Mouse (Mus musculus) layer of hippocampus, adult 18-20 months (tissue): ENCODE measurements around the gene Rbm38. TPM values are rescaled to one million over a fixed set of nuclear protein-coding genes. Genes with fewer than 3 reads are reported as not detected.

ENCODE experiments used
- DNase-seq, 2 experiments: peaks; one replicate each; pipeline ENCODE4 v3.0.0; 2022; ENCODE audit warnings: low spot score in 2 of 2
- total RNA-seq, 2 experiments: library from RNA; stranded (reverse); gene quantifications; 2 replicates each; pipeline ENCODE4 v1.2.3; 2021

Gene Rbm38
- total RNA-seq, 2 experiments from 2014 or later = 4.5 to 4.7 TPM

DNA sequence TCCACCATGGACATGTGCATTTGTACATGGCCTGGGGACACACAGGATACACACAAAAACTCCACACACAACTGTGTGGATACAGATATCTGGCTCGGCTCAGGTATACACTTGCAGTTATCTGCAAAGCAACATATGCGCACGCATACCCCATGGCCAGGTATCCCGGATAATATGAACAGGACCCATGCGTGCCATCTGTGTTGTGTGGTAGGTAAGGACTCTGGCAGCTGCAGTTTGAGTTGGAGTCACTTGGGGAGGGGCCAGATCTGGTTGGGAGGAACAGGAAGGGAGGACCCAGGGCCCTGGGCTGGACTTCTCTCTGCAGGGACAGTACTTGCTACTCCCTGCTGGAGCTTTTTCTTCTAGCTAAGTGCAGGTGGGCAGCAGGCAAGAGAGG, 15.4 kb downstream of the Rbm38 start:
- DNase-seq = no peak

DNA sequence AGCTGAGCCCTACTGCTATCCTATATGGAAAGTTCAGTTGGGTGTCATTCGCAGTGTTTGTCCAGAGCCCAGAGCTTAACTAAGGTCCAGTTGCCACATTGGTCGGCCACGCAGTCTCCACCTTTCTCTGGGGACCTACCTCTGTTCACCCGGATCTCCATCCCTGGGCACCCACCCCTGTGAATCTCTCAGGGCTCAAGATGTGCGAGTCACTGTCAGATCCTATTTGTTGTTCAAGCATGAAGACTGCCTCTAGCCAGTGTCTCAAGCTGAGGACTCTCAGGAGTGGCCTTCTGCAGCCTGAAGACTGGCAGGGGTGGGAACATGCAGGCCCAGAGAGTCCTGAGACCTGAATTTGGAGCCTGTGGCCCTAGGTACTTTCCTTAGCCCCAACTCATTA, 15.8 kb downstream of the Rbm38 start:
- no peak for DNase-seq

DNA sequence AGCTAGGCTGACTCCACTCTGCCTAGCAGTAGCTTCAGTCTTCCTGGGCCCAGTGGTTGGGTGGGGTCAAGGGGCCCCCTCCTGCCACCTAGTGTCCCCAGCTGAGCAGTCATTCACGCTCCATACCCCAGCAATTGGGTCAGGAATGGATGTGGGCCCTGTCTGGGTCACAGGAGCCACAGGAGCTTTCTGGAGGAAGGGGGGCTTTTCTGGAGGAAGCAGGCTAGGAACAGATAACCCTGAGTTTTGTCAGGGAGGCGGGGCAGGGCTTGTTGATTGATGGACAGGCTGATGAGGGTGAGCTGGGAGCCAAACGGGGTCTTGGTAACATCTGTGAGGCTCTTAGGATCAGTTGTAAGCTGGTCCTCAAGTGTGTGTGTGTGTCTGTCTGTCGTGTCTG, 16.3 kb downstream of the Rbm38 start:
- no peak for DNase-seq

GRCm38 (mm10) chr2:173037347-173037746, 17.0 kb downstream of the Rbm38 start:
- no peak for DNase-seq

GRCm38 (mm10) chr2:173037827-173038607, 17.7 kb downstream of the Rbm38 start:
- DNase-seq = no peak

GRCm38 (mm10) chr2:173039041-173039440, 18.7 kb downstream of the Rbm38 start:
- no peak for DNase-seq

- no peak for DNase-seq
Observed at GRCm38 (mm10) chr2:173040803-173041202, 20.5 kb downstream of the Rbm38 start.

GRCm38 (mm10) chr2:173041242-173041641, 20.9 kb downstream of the Rbm38 start:
- DNase-seq = no peak

DNA sequence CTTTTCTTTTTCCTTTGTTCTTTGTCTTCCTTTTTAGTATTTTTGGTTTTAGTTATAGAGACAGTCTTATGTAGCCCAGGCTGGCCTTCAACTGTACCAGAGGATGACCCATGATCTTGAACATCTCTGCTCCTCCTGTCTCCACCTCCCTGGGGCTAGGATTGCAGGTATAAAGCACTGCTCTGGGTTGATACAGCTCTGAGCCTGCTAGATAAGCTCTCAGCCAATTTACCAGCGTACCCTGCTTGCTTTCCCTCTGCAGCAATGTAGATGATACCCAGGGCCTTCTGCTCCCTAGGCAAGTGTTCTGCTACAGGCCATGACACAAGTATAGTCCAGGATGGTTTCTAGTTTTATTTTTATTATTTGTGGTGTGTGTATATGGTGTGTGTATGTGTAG, 21.6 kb downstream of the Rbm38 start:
- DNase-seq = no peak

DNA sequence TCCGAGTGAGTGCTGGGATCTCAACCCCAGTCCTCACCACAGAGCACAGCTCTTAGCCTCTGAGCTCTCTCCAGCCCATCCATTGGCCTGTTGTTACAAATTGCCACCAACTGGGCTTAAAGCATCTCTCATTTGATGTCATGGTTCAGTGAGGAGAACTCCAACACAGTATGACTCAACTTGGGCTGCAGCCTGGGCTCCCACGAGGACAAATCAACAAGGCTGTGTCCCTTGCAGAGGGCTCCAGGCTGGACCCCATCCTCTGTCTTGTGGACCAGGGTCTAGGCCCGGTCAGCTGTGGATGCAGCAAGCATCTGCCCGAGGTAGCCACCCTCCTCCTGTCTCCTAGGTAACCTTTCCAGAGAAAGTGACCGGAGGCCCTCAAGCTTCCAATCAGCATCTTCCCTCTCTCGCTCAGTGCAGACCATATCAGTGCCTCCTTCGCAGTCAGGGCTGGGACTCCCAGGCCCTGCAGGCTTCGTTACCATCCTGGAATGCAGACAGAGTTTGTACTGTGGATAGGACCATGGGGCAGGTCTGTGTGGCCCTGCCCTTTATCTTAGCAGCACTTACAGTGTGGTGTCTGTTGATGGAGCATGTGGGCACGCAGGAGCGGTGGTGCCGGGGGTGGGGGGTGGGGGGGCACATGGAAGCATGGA, 22.3 kb downstream of the Rbm38 start:
- no peak for DNase-seq

DNA sequence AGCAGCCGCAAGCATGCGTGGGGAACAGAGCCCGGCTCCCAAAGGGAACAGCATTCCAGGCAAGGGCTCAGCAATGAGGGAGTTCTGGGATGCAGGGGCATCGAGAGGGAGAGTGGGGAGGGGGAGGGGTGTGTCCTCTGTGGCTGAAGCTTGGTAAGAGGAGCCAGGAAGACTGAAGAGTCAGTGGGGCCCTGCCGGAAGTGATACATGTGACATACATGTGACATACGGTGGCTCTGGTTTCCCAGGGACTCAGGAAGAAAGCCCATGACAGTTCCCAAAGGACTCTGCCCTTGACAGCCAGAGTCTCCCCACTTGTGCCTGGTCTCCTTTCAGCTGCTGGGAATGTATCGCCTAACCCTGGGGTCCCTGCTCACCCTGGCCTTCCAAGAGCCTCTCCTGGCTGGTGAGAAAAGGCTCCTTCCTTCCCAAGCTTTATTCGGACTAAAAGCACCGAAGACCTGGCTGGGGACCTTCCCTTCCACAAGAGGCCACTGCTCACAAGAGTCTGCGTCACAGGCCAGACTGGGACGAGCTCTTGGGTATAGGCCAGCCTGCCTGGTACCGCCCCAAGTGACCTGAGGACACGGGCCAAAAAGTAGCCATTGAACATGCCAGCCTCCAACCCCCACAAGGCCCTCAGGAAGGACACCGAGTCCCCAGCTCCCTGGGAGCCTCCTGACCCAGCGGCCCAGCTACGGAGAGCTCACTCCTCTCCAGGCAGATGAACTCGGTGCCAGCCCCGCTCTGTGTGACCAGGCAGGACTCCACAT, 24.1 kb downstream of the Rbm38 start:
- DNase-seq = no peak

GRCm38 (mm10) chr2:173046582-173047297, 26.4 kb downstream of the Rbm38 start:
- DNase-seq = no peak

GRCm38 (mm10) chr2:173047471-173047870, 27.2 kb downstream of the Rbm38 start:
- DNase-seq = no peak

DNA sequence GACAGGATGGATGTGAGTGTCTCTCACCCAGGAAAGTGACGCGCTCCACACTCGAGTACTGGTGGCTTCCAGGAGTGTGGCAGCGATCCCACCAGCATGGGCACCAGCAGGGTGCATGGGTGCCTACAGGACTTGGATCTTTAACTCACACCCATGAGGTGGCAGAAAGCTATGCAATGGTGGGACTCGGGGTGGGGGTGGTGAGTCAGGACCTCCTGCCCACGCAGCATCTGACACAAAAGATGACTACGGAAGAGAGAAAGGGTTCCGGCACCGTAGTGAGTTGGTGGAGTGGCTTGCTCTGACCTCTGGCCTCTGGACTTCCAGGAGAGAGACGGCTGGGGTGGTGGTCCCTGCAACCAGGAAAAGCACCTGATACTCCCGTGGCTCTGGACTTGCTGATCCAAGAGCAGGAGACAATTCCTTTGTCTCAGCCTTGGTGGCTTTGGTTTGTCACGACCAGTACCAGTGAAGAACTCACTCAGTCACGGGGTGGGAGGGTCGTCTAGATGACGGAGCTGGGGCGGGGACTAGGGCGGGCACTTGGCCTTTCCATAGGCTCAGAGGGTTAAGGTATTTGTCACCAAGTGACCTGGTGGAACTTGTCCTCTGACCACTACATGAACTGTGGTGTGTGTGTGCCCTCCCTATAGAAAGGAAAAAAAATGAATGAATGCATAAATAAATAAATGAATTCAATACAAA, 27.9 kb downstream of the Rbm38 start:
- no peak for DNase-seq

- DNase-seq = no peak
Observed at GRCm38 (mm10) chr2:173049231-173049630, 28.9 kb downstream of the Rbm38 start.

DNA sequence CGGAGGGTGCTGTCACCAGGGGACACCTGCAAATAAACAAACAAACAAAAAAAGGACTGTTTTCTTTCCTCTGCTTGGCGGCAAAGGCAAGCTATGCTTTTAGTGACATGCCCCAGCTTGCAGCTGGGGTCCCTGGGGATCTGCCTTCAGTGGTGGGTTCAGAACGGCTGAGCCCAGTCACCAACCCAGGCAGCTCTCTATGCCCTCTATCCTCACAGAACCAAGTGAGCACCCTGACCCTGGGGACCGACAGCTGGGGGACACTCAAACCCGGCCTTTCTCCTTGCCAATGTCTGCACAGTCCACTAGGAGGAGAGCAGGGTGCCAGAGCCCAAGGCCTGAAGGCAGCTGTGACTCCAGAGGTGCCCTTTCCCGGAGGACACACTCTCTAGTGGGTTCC, 29.5 kb downstream of the Rbm38 start:
- DNase-seq = no peak

DNA sequence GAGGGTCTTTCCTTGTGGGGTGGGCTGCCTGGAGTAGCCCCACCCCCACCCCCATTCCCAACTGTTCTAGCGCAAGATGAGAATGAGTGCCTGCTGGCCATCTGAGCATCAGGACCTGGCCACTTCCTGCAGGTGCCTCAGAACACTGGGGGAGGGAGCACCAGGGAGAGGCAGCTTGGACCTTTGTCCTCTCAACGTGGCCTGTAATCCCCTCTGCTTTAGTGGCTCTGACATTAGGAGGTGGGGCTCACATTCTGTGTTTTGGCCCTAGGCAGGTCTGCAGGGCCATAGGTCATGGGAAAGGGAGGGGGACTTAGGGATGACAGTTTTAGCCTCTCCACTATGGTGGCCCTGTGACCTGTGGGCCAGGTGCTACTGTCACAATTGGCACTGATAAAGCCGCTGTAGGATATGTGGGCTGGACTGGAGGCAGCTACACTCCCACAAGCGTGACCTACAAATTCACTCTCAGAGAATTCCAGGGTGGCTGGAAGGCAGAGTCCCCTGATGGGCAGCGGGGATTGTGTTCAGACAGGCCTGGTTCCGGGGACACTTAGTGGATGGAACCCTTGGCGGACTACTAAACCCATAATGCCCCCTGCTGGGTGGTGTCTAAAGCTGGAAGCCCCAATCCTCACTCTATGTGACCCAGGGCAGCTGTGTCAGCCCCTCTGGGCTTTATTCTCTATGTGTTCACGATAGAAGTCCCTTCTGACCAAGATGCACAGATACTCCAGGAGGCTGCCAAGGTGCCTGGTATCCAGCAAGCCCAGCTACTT, 30.5 kb downstream of the Rbm38 start:
- no peak for DNase-seq

GRCm38 (mm10) chr2:173052881-173053280, 32.6 kb downstream of the Rbm38 start:
- no peak for DNase-seq

GRCm38 (mm10) chr2:173053846-173054245, 33.5 kb downstream of the Rbm38 start:
- no peak for DNase-seq

DNA sequence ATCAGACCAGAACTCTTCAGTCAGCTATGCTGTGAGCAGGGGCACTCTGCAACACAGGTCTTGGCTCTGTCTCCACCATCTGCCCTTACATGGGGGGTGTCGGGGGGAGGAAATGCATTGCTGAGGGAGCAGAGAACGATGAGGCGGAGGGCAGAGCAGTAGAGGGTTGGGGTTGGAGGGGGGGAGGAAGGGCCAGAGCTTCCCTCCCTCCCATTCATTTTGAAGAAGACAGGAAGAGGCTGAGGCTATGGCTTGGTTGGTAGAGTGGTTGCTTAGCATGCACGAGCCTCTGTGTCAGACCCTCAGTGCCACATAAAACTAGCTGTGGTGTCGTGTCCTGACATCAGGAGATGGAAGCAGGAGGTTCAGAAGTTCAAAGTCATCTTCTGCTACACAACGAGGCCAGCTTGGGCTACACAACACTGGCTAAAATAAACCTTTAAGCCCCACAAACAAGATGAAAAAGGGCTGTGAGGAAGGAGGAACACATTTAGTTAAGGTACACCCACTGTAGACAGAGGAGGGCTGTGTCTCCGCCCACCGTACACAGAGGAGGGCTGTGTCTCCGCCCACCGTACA, 36.1 kb downstream of the Rbm38 start:
- DNase-seq = no peak
